Mouse (Mus musculus): ENCODE data around the gene Prdm16.

- TF ChIP-seq GATA1 (IDR thresholded peaks at IDR 0.05; ENCODE audit: borderline replicate concordance, low read length), result no peak
- TF ChIP-seq FLI1 (IDR thresholded peaks at IDR 0.05; ENCODE audit: low read length), result no peak
Measured at GRCm38 (mm10) chr4:154502403-154503000, 134.2 kb downstream of the Prdm16 start.

Measured in megakaryocyte, embryonic 14.5 days (primary cell).